Mouse (Mus musculus) testis, adult 2 months (tissue): ENCODE measurements around the gene Helq.

ENCODE experiments used
- CTCF ChIP-seq: fragments of 200-500 bp; IDR thresholded peaks from 2 replicates; pipeline ENCODE4 v1.5.1; 2012; ENCODE audit warnings: low read depth, mild to moderate bottlenecking, inconsistent platforms, low read length, moderate library complexity; ENCODE audit not compliant: control insufficient read depth, insufficient read depth, insufficient replicate concordance
- POLR2A ChIP-seq: fragments of 200-500 bp; IDR thresholded peaks from 2 replicates; pipeline ENCODE4 v1.6.1; 2012; ENCODE audit warnings: low read depth, mild to moderate bottlenecking, inconsistent platforms, low read length, moderate library complexity; ENCODE audit not compliant: control insufficient read depth

GRCm38 (mm10) chr5:100761736-100762135, 36.7 kb downstream of the Helq start:
- TF ChIP-seq CTCF (no peak), POLR2A (no peak)
